Mouse (Mus musculus) liver, adult (tissue): ENCODE measurements around the gene Wdfy3.

Source experiments
- GATA4 ChIP-seq: IDR thresholded peaks from 2 replicates; pipeline ENCODE4 v1.6.1; 2014; ENCODE audit warnings: mild to moderate bottlenecking, low read length; ENCODE audit not compliant: insufficient replicate concordance

The Wdfy3 gene

GRCm38 (mm10) chr5:101821491-101822310, 248.0 kb downstream of the Wdfy3 start:
- TF ChIP-seq GATA4 = no peak

- no peak for TF ChIP-seq GATA4
Observed at GRCm38 (mm10) chr5:101821052-101821451, 248.7 kb downstream of the Wdfy3 start.

DNA sequence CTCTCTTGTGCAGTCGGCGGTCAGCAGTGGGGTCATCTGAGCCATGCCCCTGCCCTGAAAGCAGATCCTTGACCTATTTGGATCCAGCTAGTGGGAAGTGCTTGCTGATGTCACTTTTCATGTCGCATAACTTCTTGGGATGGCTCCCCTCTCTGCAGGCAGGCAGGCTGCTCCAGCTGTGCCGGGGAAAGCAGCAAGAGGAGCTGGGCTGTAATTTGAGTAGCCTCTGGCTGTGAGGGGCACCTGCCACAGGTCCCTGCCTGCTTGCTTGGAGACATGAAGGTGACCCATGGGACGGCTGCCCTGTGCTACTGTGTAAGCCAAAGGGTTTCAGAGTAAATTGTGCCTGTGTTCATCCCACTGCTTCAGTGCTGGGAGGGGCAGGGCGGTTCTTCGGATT, 249.9 kb downstream of the Wdfy3 start:
- TF ChIP-seq GATA4 = no peak

GRCm38 (mm10) chr5:101819216-101819615, 250.5 kb downstream of the Wdfy3 start:
- TF ChIP-seq GATA4 = no peak

GRCm38 (mm10) chr5:101816822-101817221, 252.9 kb downstream of the Wdfy3 start:
- TF ChIP-seq GATA4 = no peak

- TF ChIP-seq GATA4 = no peak
Observed at GRCm38 (mm10) chr5:101811296-101812169, 258.2 kb downstream of the Wdfy3 start.

DNA sequence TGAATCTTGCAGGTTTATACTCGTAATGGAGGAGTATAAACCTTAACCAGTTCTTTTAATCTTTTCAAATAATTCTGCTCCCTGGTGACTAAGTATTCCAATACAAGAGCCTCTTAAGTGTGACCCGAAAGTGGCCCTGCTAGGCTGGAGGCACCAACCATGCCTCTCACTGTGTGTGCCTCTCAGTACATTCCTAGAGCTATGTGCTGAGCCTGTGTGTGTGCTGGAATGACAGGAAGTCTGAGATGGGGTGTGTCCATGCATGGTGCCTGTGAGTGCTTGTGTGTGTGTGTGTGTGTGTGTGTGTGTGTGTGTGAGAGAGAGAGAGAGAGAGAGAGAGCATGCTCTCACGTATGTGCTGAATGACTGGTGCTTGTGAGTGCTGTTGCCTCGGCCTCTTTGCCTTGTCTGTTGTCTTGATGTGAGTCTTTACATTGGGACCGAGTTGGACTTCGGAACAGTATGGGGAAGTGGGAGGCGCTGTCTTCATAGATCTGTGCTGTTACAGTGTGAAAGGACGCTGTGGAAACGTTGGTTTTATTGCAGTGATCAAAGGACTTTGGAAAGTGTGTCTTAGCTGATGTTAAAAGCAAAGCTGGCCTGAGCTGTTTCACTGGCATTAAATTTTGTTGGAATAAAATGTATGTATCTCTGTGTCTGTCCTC, 267.2 kb downstream of the Wdfy3 start:
- TF ChIP-seq GATA4 = no peak

DNA sequence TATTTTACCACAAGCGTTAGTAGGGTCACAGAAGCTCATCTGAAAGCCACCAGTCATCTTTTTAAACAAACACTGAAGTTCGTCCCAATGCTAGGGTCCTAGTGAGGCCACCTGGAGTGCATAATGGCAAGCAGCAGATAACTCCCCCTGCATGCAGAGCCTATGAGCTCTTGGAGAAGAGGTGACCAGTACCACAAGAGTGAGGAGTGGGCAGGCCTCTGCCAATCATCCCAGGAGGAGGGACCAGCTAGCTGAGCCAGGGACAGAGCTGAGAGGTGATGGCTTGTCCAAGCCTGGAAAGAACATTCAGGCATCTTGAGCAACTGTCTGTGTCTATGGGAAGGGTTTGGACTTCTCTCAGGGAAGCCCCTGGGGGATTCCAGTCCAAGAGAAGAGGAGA, 267.8 kb downstream of the Wdfy3 start:
- no peak for TF ChIP-seq GATA4

GRCm38 (mm10) chr5:101792665-101793064, 277.1 kb downstream of the Wdfy3 start:
- TF ChIP-seq GATA4 = no peak

DNA sequence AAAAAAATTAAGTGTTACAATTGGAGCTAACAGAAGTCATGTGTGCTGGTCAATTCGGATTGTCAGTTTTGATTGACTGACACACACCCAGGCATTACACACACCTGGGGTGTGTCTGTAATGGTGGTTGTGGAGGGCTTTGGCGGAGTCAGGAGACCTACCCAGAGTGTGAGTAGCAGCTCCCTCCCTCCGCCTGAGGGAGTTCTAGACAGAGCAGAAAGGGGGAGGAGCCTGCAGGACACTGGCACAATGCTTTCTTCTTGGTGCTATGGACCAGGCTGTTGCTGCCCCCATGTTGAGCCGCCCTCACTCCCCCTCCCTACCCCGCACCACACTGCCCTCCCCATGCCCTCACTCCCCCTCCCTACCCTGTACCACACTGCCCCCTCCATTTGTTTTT, 279.2 kb downstream of the Wdfy3 start:
- TF ChIP-seq GATA4 = no peak

DNA sequence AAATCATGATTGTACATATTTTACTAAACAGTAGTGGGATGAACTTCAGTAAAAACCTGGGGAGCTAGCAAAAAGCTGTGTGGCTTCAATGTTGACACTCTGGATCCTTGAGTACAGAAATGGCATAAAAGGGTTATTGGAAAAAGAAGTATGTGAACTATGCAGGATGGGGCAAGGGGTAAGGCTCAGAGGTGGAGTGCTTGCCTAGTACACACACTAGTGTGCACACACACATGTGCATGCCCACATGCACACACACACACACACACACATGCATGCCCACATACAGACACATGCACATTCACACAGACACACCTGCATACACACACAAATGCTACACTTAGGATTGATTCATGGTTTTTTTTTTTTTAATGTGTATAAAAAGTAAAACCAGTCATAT, 280.0 kb downstream of the Wdfy3 start:
- TF ChIP-seq GATA4 = no peak

- no peak for TF ChIP-seq GATA4
Observed at GRCm38 (mm10) chr5:101785921-101786614, 283.7 kb downstream of the Wdfy3 start.

DNA sequence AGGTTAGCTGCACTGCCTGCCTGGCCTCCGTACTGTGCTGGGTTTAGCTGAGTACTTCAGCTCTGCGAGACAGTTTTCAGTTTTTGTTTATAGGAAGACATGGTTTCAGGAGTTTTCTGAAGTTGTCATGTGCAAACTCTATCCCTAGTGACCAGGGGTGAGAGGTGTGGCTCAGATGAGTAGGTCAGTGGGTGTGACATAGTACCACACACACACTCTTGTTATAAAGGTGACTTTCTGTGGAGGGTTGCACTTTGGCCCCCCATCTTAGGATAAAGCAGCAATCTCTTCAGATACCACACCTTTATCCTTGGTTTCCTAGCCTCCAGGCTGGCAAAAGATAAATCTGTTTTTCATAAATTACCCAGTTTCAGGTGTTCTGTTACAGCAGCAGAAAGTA, 284.9 kb downstream of the Wdfy3 start:
- no peak for TF ChIP-seq GATA4

GRCm38 (mm10) chr5:101784328-101784727, 285.4 kb downstream of the Wdfy3 start:
- TF ChIP-seq GATA4 = no peak
